Mouse (Mus musculus) midbrain, embryonic 11.5 days (tissue): ENCODE measurements around the gene Erbb3. TPM values are rescaled to one million over a fixed set of nuclear protein-coding genes. Genes with fewer than 3 reads are reported as not detected.
"Not testable (repeated sequence)": the region's sequence is repeated elsewhere in the genome, so short reads cannot be mapped to it uniquely, and the experiment has no call there.

Source experiments
- ATAC-seq: fragments of 200-750 bp; cut with Nextera tagmentation; 2 replicates; pipeline ENCODE4 v1.8.0; 2017; ENCODE audit warnings: moderate TSS enrichment, moderate library complexity; ENCODE audit not compliant: low FRiP score
- DNase-seq: peaks from one replicate; pipeline ENCODE4 v3.0.0; 2015; ENCODE audit warnings: low spot score; ENCODE audit errors: missing footprints
- H3K27ac ChIP-seq: fragments of 300-500 bp; sonication (generic); 2 replicates; pipeline ENCODE4 v1.5.1; 2014; ENCODE audit warnings: low read depth, low read length
- H3K27me3 ChIP-seq: fragments of 300-500 bp; sonication (generic); 2 replicates; pipeline ENCODE4 v1.6.1; 2014; ENCODE audit warnings: mild to moderate bottlenecking, low read length, moderate library complexity, mixed read lengths; ENCODE audit not compliant: control insufficient read depth, insufficient read depth
- H3K36me3 ChIP-seq: fragments of 300-500 bp; sonication (generic); 2 replicates; pipeline ENCODE4 v1.6.1; 2014; ENCODE audit warnings: mild to moderate bottlenecking, low read length, moderate library complexity, mixed read lengths; ENCODE audit not compliant: control insufficient read depth, insufficient read depth
- H3K4me1 ChIP-seq: fragments of 300-500 bp; sonication (generic); 2 replicates; pipeline ENCODE4 v1.6.1; 2014; ENCODE audit warnings: low read length; ENCODE audit not compliant: control insufficient read depth, insufficient read depth
- H3K4me2 ChIP-seq: fragments of 300-500 bp; sonication (generic); 2 replicates; pipeline ENCODE4 v1.6.1; 2014; ENCODE audit warnings: mild to moderate bottlenecking, moderate library complexity
- H3K4me3 ChIP-seq: fragments of 300-500 bp; sonication (generic); 2 replicates; pipeline ENCODE4 v1.5.1; 2014; ENCODE audit warnings: low read depth, low read length
- H3K9ac ChIP-seq: fragments of 300-500 bp; sonication (generic); 2 replicates; pipeline ENCODE4 v1.6.1; 2014; ENCODE audit warnings: low read length
- H3K9me3 ChIP-seq: fragments of 300-500 bp; sonication (generic); 2 replicates; pipeline ENCODE4 v1.6.1; 2016; ENCODE audit warnings: low read length; ENCODE audit not compliant: control insufficient read depth
- WGBS: fragments of 180-500 bp; shearing (Covaris S2); extraction: QIAGEN DNeasy Blood & Tissue Kit; methylation state at CpG from one replicate; pipeline ENCODE4 v1.1.7; 2014; 5-methylcytosine and 5-hydroxymethylcytosine counted together
- polyA plus RNA-seq: library from polyadenylated mRNA; unstranded; fragments of >200 nt; fragmentation: Nextera tagmentation; extraction: Ambion mirVana; gene quantifications from 2 replicates; pipeline ENCODE4 v1.2.1, GENCODE M21; 2014

Gene Erbb3
- polyA plus RNA-seq, 1 experiment from 2014 or later = 0.49 TPM

DNA sequence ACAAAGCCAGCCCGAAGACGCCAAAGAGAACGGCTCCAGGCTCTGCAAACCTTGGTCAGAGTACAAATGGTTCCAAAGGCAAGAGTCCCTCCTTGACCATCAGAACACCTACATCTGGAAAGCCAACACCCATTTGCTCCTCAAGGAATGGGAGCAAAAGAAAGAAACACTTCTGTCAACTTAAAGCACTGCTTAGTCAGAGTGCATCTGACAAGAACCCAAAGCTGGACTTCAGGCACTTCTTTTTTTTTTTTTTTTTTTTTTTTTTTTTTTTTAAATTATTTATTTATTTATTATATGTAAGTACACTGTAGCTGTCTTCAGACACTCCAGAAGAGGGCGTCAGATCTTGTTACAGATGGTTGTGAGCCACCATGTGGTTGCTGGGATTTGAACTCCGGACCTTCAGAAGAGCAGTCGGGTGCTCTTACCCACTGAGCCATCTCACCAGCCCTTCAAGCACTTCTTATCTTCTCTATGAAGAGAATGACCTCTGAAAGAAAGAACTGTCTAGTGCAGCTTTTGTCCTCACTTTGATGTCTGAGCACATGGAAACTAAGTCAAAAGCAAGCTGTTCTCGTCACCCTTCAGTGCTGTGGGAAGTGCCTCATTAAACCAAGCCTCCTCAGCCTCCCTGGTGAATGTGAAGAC, 26.5 kb upstream of the Erbb3 start:
- not testable (repeated sequence) for H3K36me3 ChIP-seq, H3K4me3 ChIP-seq, H3K9me3 ChIP-seq, H3K9ac ChIP-seq, ATAC-seq, DNase-seq, H3K27ac ChIP-seq, H3K27me3 ChIP-seq, H3K4me1 ChIP-seq, H3K4me2 ChIP-seq
- 85% methylated on average over 6 of the region's 7 CpGs for WGBS

DNA sequence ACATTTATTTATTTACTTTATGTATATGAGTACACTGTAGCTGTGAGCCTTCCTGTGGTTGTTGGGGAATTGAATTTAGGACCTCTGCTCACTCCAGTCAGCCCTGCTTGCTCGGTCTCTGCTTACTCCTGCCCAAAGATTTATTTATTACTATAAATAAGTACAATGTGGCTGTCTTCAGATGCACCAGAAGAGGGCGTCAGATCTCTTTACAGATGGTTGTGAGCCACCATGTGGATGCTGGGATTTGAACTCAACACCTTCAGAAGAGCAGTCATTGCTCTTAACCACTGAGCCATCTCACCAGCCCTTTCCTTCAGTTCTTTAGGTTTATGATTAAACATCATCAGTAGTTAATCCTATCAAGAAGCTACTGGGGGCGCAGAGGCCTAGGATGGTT, 25.5 kb upstream of the Erbb3 start:
- Histone ChIP-seq H3K4me3 (no peak overlapping the region), H3K9ac (no peak overlapping the region), H3K27me3 (no peaks in the 10 kb centered on the region), H3K36me3 (no peaks in the 10 kb centered on the region), H3K9me3 (no peaks in the 10 kb centered on the region), H3K4me1 (no peaks in the 10 kb centered on the region; the same call in 1 of the 2 replicates), H3K27ac (no peak overlapping the region), H3K4me2 (no peak overlapping the region)
- ATAC-seq = no peak
- no peak for DNase-seq
- WGBS = 56% methylated on average over 3 of the region's 3 CpGs

DNA sequence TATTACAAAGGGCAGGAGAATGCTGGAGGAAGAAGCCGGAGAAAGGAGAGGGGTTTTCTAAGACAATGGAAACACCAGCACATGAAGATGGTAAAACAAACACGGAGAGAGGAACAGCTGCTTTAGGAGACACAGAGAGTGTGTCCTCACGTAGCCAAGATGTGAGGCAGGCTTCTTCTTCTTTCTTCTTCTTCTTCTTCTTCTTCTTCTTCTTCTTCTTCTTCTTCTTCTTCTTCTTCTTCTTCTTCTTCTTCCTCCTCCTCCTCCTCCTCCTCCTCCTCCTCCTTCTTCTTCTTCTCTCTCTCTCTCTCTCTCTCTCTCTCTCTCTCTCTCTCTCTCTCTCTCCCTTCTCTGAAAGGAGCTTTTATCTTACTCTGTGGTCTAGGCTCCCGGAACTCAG, 24.4 kb upstream of the Erbb3 start:
- not testable (repeated sequence) for H3K4me2 ChIP-seq, H3K9ac ChIP-seq, ATAC-seq, H3K9me3 ChIP-seq, DNase-seq, H3K36me3 ChIP-seq, H3K4me3 ChIP-seq, H3K27me3 ChIP-seq, H3K4me1 ChIP-seq, H3K27ac ChIP-seq
- WGBS = 74% methylated on average over 4 of the region's 4 CpGs

DNA sequence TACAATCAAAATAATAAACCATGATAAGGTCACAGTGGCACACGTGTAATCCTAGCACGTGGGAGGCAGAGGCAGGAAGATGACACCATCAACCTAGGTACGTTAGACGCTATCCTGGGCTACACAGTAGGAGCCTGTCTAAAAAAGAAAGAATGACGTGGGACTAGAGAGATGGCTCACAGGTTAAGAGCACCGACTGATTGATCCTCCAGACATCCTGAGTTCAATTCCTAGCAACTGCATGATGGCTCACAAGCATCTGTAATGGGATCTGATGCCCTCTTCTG, 23.6 kb upstream of the Erbb3 start:
- DNase-seq = no peak
- Histone ChIP-seq H3K9me3 (no peaks in the 10 kb centered on the region), H3K4me1 (no peaks in the 10 kb centered on the region; the same call in 1 of the 2 replicates), H3K4me3 (no peak overlapping the region), H3K27me3 (no peaks in the 10 kb centered on the region), H3K27ac (no peak overlapping the region), H3K36me3 (no peaks in the 10 kb centered on the region), H3K9ac (no peak overlapping the region), H3K4me2 (no peak overlapping the region)
- no peak for ATAC-seq
- 47% methylated on average over 6 of the region's 6 CpGs for WGBS

GRCm38 (mm10) chr10:128612433-128613153, 23.1 kb upstream of the Erbb3 start:
- 16% methylated on average over 16 of the region's 16 CpGs for WGBS
- H3K27me3 ChIP-seq = no peaks in the 10 kb centered on the region
- H3K4me3 ChIP-seq = no peak overlapping the region
- H3K4me1 ChIP-seq = no peaks in the 10 kb centered on the region; the same call in 1 of the 2 replicates
- H3K27ac ChIP-seq = no peak overlapping the region
- no peak overlapping the region for H3K9ac ChIP-seq
- H3K36me3 ChIP-seq = no peaks in the 10 kb centered on the region
- no peaks in the 10 kb centered on the region for H3K9me3 ChIP-seq
- DNase-seq (peak; percentile 93), ATAC-seq (peak; percentile 61)
- no peak overlapping the region for H3K4me2 ChIP-seq

GRCm38 (mm10) chr10:128606483-128606882, 17.0 kb upstream of the Erbb3 start:
- no peaks in the 10 kb centered on the region for H3K4me1 ChIP-seq
- H3K9me3 ChIP-seq = no peaks in the 10 kb centered on the region
- no peak overlapping the region for H3K4me3 ChIP-seq
- ATAC-seq (no peak), DNase-seq (no peak)
- H3K27ac ChIP-seq = no peak overlapping the region
- no peaks in the 10 kb centered on the region for H3K27me3 ChIP-seq
- H3K4me2 ChIP-seq = no peak overlapping the region
- 56% methylated on average over 2 of the region's 2 CpGs for WGBS
- no peak overlapping the region for H3K9ac ChIP-seq
- H3K36me3 ChIP-seq = no peaks in the 10 kb centered on the region

DNA sequence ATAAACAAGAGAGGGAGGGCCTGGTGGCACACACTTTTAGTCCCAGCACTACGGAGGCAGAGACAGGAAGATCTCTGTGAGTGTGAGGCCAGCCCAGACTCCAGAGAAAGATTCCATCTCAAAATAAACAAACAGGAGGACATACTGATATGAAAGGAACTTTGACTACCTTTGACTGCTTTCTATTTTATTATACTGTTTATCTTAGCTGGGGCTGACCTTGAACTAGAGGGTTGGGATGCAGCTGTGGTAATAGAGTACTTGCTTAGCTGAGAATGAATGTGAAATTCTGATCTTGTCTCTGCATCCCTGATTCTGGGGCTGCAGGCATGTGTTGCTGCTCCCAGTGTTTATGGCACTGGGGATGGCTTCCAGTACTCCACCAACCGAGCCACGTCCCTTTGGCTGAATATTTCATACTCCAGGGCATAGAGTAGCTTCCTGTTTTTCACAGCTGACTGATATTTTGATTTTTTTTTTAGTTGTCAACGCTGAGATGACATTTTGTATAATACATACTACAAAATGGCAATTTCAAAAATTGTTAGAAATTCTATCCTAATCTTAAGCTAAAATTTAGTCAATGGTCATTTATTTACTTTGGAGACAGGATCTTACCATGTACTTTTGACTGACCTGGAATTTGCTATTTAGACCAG, 13.1 kb upstream of the Erbb3 start:
- no peaks in the 10 kb centered on the region for H3K27me3 ChIP-seq
- DNase-seq = no peak
- no peak for ATAC-seq
- H3K36me3 ChIP-seq = no peaks in the 10 kb centered on the region
- H3K4me1 ChIP-seq = no peaks in the 10 kb centered on the region
- H3K9ac ChIP-seq = no peak overlapping the region
- H3K9me3 ChIP-seq = no peaks in the 10 kb centered on the region
- 88% methylated on average over 4 of the region's 4 CpGs for WGBS
- no peak overlapping the region for H3K4me3 ChIP-seq
- H3K4me2 ChIP-seq = no peak overlapping the region
- H3K27ac ChIP-seq = no peak overlapping the region

- no peaks in the 10 kb centered on the region for H3K36me3 ChIP-seq
- no peak overlapping the region for H3K9ac ChIP-seq
- DNase-seq = no peak
- no peak for ATAC-seq
- H3K9me3 ChIP-seq = no peaks in the 10 kb centered on the region
- no peak overlapping the region for H3K4me2 ChIP-seq
- no peak overlapping the region for H3K27ac ChIP-seq
- H3K4me1 ChIP-seq = no peaks in the 10 kb centered on the region
- H3K4me3 ChIP-seq = no peak overlapping the region
- H3K27me3 ChIP-seq = no peaks in the 10 kb centered on the region
- WGBS = 93% methylated on average over 1 of the region's 1 CpGs
Measured at GRCm38 (mm10) chr10:128601499-128601898, 12.0 kb upstream of the Erbb3 start.

- no peak overlapping the region for H3K27ac ChIP-seq
- no peaks in the 10 kb centered on the region for H3K9me3 ChIP-seq
- no peak for ATAC-seq
- no peaks in the 10 kb centered on the region for H3K36me3 ChIP-seq
- no peak overlapping the region for H3K4me2 ChIP-seq
- H3K9ac ChIP-seq = no peak overlapping the region
- no peak overlapping the region for H3K4me3 ChIP-seq
- no peaks in the 10 kb centered on the region for H3K27me3 ChIP-seq
- no peak for DNase-seq
- H3K4me1 ChIP-seq = no peaks in the 10 kb centered on the region
- WGBS = 86% methylated on average over 2 of the region's 2 CpGs
Measured at GRCm38 (mm10) chr10:128598476-128598875, 9.0 kb upstream of the Erbb3 start.
